Mouse (Mus musculus): ENCODE measurements around the gene Spata2. TPM values are rescaled to one million over a fixed set of nuclear protein-coding genes. Genes with fewer than 3 reads are reported as not detected.

Gene Spata2
- total RNA-seq, 2 experiments from 2014 or later = 77.8 to 83.1 TPM

DNA sequence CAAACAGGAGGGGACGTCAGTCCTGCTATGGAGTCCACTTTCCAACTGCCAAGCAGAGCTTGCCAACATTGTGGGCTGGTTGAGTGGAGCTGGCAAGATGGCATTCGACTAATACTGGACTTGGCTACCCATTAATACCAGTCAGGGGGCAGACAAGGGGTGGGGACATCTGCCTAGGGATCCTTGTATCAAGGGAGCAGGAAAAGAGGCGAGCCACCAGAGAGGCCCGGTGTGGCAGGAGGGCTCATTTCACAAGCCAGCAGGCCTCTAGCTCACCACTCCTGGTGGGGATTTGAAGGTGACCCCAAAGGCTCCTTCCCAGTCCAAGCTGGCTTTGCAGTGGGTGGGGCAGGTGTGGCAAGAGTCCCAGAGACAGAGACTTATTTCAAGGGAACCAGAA, 10.0 kb downstream of the Spata2 start:
- DNase-seq = no peak

DNA sequence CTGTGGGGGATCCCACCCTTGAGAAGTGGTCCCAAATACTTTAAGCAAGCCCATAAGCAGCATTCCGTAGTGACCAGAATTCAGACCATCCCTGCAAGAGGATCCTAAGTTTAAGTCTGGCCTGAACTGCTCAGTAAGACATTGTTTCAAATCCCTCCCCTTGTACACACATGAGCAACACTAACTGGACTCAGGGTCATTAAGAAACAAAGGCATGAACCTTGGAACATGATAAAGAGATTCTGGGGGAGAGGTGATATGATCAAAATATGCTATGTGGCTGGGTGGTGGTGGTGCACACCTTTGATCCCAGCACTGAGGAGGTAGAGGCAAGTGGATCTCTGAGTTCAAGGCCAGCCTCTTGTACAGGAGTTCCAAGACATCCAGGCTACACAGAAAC, 13.2 kb downstream of the Spata2 start:
- DNase-seq = no peak

DNA sequence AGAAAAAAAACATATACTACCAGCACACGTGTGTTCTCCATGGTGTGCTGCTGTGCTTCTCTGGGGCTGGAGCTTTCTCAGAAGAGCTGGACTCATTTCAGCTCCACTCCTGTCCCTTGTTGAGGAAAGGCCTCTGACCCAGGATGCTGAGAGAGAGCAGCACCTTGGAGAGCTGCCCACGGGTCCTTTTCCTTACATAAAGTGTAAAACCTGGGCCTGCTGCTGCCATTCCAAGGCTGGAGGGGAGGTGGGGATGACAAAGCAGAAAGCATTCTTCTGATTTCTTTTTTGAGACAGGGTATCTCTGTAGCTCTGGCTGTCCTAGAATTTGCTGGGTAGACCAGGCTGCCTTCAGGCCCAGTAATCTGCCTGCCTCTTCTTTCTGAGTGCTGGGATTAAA, 14.6 kb downstream of the Spata2 start:
- no peak for DNase-seq

DNA sequence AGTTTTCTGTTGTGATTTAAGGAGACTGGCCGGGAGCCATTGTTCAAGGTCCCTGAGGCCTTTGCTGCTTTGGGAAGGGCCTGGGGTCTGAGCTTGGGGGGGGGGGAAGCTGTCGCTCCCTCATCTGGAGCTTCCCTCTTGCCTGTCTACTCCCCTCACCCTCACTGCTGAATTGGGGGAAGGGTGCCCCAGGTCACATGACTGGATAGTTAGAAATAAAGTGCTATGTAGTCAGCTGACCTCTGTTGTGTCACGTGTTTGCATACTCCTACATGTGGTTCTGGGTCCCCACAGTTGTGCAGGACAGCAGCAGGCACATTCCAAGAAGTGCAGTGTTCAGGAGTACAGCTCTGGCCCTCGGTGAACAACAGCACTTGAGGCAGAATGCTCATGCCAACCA, 15.9 kb downstream of the Spata2 start:
- DNase-seq = no peak

DNA sequence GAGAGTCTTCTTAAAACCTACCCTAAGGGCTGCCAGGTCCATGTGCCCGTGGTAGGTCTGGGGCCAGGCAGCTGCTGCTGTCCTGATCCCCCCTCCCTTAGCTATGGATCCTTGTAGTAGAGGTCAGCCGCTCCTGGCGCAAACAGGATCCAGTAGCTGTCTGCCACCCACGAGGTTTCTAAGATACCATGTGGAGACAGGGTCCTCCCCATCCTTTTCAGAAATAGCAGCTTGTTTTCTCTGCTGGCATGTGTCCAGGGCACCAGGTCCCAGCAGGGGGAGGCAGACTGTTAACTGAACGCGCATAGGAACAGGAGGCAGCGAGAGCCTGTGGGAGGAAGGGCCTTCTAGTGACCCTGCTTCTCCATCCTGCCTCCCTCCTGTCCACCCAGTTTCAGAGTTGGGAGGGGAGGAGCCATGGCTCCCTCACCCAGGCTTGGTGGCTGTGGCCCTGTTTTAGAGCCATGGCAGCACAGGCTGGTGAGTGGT, 16.4 kb downstream of the Spata2 start:
- DNase-seq = peak; percentile 68 to 73

DNA sequence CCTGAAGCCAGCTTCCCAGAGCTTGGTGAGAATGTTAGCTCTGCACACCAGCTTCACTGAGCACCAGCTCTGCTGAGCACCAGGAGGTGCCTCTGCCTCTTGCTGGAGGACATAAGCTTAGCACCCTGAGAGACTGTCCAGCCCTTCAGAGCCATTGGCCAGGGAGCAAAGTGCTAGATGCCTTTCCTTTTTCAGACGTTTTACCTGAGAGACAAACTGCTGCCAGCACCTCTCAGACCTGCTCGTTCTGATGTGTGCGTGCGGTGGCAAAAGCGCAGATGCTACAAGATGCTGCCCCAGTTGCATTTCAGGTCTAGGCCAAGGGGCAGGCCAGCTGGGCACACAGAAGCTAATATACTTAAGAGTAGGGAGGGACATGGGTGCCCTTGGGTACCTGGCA, 17.1 kb downstream of the Spata2 start:
- no peak for DNase-seq

DNA sequence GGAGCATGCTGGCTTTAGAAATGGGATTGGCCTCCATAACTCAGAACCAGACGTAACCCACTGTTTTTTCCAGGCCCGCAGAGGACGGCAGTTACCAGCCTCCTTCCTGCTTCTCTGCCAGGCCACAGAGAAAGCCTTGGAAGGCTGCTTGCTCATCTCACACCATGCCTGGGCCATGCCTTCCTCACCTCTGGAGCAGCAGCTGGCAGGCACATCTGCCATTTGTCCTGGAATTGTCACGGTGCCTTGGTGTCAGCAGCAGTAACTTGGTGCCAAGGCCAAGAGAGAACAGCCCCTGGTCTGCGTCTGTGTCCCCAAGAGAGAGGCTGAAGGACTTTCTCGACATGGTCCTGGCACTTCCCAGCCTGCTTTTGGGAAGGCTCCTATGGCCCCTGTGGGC, 18.5 kb downstream of the Spata2 start:
- no peak for DNase-seq

DNA sequence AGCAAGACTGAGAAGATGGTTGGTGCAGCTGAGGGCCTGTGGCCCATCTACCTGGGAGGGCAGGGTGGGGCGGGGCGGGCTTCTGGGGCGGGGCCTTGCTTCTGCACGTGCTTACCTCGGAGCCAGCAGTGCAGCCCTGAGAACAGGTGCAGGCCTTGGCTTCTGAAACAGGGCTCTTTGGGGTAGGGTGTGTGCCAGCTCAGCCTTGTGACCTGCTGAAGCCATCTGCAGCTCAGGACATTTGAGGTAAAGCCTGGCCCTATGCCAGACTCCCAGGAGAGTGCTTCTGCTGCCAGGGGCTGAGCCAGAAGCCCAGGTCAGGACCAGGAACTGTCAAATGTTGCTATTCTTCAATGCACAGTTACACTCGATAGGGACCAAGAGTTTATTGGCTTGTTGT, 21.1 kb downstream of the Spata2 start:
- DNase-seq = no peak

DNA sequence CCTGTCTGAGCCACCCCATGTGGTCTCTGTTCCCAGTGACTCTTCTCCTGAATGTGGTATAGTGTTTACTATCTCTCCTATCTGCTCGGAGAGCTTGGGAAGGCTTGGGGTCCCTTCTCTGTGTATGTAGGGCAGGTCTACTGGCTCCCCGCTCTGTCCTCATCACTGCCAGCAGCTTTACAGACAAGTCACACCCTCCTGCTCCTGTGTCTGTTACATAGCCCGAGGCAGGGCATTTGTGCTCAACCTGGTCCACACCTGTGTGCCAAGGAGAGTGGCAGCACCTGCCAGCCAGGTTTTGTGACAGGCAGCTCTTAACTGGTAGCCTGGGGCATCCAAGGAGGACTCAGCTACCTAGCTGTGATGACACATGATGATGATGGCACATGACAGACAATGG, 22.1 kb downstream of the Spata2 start:
- no peak for DNase-seq

DNA sequence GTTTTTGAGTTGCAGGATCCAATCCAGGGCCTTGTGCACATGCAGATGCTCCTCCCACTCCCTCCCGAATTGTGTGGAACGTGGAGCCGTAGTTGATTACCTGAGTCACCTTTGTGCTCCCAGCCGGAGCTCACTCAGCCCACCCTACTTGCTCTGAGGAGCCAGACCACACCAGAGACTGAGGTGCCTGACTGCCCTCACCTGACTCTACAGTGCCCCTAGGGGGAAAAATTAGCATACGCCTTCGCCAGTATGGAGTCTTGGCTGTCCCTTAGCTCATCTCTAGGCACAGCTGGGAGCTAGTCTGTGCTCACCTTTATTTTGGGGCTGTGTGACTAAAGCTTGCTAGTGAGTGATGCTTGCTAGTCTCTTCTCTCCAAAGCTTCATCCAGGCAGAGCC, 24.2 kb downstream of the Spata2 start:
- no peak for DNase-seq

DNA sequence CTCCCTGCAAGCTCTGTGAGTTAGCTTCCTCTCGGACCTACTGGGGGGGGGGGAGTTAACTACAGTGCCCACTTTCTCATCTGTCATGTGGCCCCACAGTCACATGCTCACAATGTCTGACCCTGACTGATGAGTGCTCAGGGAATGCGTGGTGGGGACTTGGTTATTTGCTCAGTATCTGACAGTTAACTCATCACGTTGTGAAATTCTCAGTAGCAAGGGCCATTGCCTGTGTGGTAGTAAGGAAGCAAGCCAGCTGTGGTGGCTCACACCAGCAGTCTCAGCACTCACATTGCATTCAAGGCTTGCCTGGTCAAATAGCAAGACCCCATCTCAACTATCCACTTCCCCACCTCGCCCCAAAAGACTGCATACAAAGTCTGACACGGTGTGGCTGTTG, 25.5 kb downstream of the Spata2 start:
- DNase-seq = no peak

DNA sequence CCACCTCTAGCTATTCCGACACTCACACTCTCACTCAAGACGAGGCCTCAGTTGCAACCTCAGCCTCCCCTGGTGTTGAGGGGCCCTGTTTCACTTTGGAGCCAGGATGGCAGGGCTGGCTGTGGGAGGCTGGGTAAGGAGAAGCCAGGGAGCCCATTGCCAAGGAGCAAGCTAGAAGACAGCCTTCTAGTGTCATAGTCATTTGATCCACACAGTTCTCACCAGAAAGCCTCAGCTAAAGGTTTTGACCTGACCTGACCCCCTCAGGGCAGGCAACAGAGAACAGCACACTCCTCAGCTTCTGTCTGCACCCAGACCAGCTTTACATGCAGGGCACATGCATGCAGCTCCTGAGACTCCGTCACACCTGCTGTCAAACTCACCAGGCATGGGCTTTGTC, 26.7 kb downstream of the Spata2 start:
- no peak for DNase-seq

DNA sequence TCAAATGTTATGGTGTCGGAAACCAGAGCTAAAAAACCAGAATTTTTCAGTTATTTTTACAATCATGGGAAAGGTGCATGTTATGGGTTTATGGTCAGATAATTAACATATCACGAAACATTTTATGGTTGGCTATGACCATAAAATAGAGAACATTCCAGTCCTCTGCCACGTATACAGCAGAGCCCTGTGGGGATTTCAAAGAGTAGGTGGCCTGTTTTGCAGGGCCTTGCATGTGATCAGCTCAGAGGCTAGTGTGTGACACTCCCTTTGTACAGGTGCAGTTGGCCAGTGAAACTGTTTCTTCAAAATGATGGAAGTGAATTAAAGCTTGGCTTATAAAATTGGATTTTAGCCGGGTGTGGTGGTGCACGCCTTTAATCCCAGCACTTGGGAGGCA, 28.9 kb downstream of the Spata2 start:
- DNase-seq = no peak

DNA sequence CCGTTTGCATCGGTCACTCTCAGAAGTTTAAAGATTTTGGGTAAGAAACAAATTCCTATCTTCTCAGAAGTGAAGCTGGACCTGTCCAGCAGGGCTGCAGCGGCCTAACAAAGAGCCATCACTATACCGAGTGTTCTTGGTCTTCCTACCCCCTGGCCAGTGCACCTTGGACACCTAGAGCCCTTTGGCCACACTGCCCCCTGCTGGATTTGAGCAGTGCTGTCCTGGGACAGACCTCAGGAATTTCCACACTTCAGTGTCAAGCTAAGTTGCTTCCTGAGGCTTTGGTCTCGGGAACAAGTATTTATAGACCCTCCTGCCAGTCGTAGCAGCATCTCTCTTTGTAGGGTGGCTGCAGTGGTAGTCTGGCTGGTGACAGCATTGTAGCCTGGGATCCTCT, 29.7 kb downstream of the Spata2 start:
- DNase-seq = no peak

DNA sequence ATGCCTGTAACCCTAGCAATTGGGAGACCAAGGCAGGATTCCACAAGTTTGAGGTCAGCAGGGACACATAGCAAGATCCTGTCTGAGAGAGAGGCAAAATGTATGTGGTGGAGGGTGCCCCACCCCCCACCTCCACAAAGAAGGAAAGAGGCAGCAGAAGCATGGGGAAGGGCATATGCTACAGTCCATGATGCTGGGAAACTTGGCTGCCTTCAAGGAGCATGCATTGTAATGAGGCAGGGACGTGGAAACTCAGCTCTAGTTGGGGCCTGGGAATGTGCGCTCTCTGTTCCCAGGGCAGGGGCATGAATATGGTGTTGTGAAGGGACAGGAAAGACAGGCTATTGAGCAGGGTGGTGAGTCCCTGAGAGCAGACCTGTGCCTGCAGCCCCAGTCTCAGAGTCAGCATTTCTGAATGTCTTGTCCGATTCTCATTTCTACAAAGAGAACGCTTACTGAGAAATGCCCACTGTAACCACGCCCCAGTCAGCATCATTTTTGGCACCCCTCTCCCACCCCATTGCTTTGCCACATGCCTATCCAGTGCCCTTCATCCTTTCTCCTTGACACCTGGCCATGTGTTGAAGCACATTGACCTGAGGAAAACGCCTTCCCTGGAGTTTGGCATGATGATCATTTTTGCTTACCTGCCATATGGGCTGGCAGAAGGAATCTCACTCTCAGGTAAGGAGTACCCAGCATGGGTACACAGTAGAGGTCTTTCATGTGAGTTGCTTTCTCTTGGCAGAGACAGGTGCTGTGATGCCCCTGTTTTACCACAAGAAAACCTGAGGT, 33.4 kb downstream of the Spata2 start:
- DNase-seq = no peak

DNA sequence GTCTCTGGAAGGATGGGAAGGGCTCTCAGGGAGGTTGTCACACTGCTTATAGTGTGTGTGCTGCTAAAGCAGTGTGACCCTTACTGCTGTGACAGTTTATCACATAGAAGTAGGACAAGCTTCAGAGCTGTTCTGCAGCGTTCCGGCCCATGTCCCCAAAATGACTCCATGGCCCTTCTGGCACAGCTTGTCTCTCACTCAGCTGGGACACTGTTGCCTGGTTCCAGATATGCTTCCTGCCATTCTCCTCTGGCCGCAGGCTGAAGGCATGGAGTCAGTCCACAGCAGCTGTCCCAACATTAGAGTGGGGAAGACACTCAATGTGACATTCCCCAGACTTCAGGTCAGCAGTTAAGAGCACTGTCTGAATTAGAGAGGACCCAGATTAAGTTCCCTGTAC, 34.1 kb downstream of the Spata2 start:
- no peak for DNase-seq

DNA sequence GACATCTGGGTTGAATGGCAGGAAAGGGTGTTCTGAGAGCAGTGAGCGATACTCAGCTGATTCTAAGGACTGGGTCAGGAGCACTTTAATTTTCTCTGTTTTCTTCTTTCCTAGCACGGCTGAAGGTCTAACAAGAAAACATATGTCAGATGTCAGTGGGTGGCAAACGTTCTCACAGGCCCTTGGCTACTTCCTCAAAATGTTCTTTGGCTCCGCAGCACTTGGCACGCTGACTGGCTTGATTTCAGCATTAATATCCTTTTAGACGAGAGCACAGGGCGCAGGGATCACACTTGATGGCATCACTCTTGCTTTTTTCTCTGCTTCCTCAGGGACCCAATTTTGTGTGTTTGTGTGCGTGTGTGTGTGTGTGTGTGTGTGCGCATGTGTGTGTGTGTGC, 35.5 kb downstream of the Spata2 start:
- no peak for DNase-seq

DNA sequence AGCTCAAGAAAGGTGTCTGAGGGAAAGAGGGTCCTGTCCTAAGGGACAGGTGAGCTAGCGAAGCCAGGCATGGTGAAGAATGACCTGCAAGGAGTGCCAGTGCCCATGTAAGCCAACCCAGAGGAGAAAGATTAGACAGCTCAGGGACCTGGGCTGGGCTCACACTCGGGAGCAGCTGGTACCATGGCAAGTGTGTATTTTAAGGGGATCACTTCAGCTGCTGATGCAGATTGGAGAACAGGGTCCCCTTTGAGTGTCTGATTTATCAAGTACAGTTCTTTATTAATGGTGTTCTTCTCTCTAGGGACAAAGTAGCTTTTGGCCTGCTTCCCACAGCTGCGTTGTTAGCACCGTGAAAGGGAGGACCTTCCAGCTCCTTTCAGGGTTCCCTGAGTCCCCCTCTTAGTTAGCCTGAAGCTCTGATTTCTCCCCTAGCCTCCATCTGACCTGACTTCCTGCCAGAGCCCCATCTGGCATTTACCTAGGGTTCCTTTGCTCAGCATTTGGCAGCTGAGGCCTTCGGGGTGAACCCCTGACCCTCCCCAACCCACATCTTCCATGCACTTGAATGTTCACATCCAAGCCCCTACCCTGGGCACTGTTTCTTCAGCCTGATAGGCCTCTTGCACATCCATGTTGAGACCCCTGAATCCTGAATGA, 36.2 kb downstream of the Spata2 start:
- DNase-seq = no peak

DNA sequence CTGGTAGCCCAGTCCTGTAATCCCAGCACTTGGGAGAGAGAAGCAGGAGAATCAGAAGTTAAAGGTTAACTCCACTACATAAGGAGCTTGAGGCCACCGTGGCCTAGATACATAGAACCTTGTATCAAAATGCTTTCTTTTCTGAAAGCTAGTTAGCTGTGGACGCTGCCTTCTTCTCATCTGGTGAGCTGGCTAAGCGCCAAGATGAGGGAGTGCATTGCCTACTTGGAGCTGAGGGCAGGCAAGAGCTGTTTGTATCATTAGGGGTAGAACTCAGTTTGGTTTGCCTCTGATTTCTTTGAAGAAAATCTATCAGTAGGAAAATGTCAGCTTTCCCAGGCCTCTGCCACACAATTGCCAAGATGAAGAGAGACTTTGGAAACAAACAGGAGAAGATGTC, 38.9 kb downstream of the Spata2 start:
- no peak for DNase-seq

DNA sequence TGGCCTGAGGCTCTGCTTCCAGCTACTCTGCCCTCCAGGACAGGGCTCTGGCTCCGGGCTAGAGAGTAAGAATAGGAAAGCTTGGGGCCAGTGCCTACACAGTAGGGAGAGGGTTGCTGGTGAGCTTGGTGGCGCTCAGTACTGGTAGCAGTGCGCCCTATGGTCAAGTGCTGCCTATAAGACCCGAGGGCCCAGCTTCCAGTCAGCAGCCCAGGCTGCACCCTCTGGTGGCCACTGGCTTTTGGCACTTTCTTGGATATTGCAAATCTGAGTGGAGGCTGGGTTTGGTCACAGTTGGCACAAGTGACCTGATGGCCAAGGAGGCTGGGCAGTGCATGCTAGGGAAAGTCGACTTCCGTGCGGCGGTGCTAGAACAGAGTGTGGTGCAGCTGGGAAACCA, 42.0 kb downstream of the Spata2 start:
- DNase-seq = no peak

DNA sequence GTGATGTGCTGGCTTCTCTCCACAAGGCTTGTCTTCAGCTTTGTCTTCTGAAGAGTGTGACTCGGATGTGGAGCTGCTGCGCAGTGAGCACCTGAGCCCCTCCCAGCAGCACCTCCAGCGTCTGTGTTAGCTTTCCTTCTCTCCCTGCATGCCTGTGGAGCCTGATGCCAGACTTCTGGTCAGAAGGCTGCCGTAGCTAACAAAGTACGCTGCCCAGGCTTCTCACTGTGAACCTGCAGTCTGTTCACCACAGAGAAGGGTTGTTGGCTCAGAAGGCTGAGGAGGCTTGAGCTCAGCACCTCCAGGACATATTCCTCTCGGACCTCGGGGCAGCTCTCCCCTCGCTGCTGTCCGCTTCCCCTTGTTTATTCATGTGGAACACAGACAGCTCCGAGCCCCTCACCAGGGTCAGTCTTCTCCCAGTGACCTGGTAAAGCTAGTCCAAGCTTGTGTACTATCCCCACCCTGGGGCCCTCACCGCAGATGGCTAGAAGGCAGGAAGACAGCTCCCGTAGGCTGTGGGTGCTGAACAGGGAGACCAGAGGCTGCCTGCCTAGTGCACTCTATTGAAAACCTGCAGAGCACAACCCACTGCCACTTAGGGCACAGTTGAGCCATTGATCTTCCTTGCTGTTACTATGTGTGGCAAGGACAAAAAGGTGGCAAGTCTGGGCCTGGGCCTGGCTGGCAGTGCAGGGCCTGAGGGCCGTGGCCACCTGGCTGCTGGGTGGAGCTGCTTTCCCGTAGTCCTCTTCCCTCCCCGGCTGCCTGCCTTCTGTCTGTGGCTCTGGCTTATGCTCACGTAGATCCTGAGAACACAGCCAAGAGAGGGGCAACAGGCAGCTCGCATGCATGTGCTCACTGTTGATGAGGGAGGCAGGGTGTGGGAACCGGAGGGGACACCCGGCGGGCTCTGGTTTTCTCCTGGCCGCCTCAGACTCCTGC, 43.1 kb downstream of the Spata2 start:
- peak in 1 of 2 experiments; percentile 26 for DNase-seq

DNA sequence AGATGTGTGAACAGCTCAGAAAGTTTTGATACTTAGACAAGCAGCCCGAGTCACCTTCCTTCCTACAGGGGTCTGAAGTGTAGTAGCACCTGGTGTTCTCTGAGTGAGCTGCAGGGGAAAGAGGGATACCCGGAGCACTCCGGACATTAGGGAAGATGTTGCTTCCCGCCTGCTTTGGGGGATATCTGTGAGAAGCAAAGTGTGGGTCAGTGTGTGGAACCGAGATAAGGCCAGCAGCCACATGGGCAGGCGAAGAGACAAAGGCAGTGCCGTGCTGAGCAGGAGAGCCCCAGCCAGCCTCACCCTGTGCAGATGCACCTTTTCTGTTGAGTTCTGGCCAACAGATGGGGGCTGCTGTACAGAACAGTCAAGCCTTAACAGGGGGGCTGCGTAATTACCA, 45.1 kb downstream of the Spata2 start:
- DNase-seq = no peak

DNA sequence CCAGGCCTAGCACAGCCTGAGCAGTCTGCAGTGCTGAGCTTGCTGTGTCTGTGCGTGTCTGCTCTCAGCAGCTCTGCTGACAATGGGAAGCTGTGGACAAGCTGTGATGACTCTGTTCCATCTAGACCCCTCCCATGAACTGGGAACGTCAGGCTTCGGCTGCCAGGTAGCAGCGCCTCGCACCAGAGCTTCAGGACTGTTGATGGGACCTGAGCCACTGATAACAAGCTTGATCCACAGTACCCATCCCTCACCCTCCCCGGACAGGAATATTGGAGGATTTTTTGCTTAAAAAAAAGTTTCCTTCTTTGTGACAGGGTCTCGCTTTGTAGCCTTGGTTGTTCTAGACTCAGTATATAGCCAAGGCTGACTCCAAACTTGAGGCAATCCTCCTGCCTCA, 45.5 kb downstream of the Spata2 start:
- no peak for DNase-seq

Data from layer of hippocampus, postnatal 36 days (tissue).